Mouse (Mus musculus): ENCODE results near the gene Rnft2.

- no peak for TF ChIP-seq POLR2A (IDR thresholded peaks at IDR 0.05; ENCODE audit: borderline replicate concordance, low read depth, low read length)
- TF ChIP-seq CTCF (IDR thresholded peaks at IDR 0.05; ENCODE audit: low read depth, low read length), result no peak
These were observed 57.8 kb downstream of the Rnft2 start for GRCm38 (mm10) chr5:118186903-118187633.
